Mouse (Mus musculus) ovary, postnatal 14 days (tissue): ENCODE results near the gene Tmem147.

ENCODE experiments used
- DNase-seq: peaks from one replicate; pipeline ENCODE4 v3.0.0; 2022; ENCODE audit warnings: low spot score

Gene Tmem147

DNA sequence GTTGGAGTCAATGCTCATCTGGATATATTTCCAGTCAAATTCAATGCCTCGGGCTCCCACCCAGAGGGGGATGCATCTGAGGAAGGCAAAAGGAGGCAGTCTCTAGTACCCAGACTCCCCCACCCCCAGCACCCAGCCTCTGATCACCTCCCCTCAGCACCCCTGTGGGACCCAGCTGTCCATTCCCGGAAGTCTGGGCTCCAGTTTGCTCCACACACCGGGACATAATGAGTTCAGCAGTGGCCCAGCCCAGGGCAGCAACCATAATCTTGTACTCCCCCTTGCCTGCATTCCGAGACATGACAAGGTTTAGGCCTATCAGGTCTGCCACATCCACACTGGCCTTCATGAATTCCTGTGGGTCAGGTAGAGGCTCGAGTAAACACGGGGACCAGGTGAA, 1.1 kb downstream of the Tmem147 start:
- DNase-seq = no peak

DNA sequence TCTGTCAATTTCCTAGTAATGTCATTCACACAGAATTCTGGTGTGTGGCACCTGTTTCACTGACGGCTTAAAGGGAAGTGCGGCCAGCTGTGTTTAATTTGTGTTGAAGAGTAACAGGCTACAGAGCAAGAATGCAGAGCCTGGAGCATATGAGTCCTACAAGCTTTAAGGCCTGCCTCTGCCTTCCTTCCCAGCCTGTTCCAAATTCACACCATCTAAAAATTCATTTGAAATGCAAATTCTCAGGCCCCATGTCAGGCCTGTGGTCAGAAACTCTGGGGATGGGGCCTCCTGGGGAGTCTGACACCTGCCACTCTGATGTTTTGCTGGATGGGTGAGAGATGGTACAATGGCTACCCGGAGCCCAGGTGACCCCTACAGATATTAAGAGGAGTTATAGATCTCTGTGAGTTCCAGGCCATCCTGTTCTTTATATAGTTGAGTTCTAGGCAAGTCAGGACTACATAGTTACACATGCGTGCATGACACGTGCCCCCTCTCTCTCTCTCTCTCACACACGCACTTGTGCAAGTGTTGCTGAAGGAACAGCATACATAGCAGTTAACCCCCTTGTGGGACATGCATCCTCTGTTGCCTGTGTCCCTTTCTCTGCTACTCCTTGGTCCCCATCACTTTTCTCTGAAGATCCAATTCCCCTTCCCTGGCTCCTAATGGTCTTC, 5.9 kb downstream of the Tmem147 start:
- DNase-seq = no peak

DNA sequence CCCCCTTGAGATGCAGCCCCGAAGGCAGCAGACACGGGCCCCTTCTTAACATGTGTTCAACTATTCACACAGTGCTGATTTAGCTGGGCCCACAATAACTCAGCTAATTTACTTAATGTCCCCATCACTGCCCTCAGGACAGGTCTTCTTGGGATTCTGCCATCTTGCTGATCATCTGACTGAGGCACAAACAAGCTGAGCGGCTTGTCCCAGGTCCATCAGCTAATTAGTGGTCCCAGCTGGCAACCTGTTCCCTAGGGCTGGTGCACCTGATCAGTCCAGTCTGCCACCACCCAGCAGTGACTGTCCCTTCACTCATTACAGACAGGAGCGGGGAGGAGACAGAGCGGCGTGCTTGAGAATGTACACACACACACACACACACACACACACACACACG, 8.1 kb downstream of the Tmem147 start:
- no peak for DNase-seq

DNA sequence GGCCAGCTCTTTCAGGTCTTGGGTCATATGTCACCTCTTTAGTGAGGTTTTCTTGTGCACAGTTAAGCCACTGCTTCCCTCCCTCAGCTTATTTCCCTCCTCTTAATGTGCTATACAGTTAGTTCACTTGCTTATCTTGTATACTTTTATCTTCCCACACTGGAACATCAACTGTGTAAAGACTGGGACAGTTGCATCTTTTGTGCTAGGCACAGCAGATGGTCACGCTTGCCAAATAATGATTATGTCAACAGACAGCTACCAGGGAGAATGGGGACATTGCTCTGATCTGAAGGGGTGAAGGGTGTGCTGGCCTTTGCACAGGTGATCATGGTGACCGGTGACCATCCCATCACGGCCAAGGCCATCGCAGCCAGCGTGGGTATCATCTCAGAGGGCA, 9.7 kb downstream of the Tmem147 start:
- DNase-seq = no peak

DNA sequence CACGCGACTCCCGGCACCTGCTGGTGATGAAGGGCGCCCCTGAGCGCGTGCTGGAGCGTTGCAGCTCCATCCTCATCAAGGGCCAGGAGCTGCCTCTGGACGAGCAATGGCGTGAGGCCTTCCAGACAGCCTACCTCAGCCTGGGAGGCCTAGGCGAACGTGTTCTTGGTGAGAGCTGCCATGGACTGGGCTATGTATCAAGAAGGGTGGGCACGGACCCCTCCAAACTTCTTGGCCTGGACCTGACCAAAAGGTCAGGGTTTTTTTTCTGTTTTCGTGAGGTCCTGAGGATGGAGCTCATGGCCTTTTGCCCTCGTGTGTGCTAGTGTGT, 11.7 kb downstream of the Tmem147 start:
- DNase-seq = no peak

DNA sequence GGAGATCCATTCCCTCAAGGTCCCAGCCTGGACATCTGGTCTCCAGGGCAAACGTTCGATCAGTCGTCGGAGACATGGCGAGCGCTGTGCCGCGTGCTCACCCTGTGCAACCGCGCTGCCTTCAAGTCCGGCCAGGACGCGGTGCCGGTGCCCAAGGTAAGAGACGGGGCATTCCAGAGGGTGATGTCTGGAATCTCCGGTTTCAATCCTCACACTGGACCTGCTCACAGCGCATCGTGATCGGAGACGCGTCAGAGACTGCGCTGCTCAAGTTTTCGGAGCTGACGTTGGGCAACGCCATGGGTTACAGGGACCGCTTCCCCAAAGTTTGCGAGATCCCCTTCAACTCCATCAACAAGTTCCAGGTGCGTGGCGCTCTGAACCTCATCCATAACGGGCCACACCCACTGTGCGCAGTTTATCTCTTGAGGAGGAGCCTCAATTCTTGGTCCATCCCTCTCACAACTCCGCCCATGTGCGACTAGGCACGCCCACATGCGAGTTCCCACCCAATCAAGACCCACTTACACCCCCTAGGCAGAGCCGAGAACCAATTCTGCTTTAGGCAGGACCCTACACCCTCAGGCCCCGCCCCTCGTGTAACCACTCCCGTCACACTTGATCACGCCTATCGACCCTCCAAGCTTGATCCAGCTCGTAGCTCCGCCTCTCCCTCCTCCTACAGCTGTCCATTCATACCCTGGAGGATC, 12.2 kb downstream of the Tmem147 start:
- peak; percentile 44 for DNase-seq

DNA sequence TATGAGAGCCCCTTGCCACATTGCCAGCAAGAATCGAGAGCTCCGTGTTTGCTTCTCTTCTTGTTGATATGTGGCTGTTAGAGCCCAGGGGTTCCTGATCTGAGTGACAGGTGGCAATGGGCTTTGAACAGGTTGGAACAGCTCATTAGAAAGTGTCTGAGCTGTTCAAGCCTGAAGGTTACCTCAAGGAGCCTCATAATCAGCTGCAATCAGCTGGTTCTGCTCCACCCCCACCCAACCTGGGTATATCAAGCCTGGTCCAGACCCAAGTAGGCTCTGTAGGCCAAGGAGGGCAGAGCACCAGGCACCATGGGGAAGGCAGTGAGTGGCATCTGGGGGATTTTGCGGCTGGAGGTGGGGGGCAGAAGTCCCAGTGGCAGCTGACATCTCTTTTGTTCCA, 17.4 kb downstream of the Tmem147 start, which contains the start of gene Atp4a:
Gene Atp4a (plus strand): TSS at position 268 of the 400 bp plus-strand sequence.
- no peak for DNase-seq

DNA sequence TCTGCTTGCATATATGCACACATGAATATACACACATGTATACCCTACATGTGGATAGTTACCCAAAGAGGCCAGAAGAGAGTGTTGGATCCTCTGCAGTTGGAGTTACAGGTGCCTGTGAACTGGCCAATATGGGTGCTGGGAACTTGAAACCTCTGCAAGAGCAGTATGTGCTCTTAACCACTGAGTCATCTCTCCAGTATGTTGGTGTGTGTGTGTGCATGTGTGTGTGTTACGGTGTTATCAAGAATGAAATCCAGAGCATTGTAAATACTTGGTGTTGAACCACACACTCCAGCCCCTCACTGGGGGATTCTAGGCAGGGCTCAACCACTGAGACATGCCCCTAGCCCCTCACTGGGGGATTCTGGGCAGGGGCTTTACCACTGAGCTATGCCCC, 21.9 kb downstream of the Tmem147 start:
- DNase-seq = no peak

DNA sequence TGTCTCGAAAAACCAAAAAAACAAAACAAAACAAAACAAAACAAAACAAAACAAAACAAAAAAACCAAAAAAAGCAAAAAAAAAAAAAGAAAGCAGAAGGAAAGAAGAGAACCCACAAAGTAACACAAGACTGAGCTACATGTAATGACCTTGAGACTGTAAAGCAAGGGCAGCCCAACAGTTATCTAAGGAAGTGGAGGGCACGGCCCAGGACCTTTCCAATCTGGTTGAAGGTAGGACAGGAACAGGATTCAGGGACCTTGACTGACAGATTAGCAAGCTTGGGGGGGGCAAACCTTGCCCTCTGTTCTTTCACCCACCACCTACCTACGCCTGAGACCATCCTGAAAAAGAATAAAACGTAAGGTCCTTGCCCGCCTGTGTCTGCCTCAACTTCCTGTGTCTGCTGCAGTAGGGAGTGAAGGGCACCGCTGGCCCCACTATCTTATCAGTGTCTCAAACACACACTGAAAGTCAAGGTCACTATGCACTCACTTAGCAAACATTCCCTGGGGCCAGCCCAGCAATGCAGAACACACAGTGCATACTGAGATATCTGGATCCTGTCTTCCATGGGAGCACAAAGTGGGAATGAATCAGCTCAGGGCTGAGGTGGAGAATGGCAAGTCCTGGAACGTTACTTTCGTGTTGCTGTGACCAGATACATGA, 23.0 kb downstream of the Tmem147 start:
- DNase-seq = no peak

DNA sequence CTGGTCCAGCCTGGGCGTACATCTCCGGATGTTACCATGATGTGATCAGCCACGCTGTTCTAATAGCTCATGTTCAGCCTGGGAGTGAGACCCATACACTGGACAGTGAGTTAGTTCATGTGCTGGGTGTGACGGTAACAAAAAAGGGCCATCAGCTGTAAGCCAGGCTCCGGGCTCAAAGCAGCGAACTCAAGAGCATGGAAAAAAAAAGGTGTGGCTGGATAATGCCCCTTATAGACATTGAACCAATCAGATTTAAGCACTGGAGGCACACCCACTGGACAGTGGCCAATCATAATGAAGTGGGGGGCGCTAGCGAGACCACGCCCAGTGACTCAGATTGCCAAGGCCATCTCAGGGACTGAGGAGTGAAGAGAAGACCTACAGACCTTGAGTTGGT, 30.8 kb downstream of the Tmem147 start, which contains the start of gene 2200002J24Rik:
Gene 2200002J24Rik (plus strand): TSS at position 338 of the 400 bp plus-strand sequence.
- DNase-seq = peak; percentile 24

DNA sequence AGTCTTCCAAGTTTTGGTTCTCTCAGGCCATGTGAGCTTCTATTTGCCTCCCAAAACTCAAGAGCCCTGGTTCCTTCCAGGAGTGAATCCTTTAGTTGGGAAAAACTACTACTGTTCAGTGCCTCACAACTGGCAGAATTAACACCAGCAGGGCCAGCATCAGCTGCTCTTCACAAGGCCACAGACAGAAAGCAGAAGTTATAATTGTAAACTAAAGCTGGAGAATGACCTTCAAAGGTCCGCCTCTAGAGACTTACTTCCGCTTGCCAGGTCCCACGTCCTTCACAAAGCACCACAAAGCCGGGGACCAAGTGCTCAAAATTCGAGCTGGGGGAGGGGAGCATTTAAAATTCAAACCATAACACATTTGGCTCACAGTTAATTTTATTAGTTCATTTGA, 31.2 kb downstream of the Tmem147 start:
- no peak for DNase-seq

DNA sequence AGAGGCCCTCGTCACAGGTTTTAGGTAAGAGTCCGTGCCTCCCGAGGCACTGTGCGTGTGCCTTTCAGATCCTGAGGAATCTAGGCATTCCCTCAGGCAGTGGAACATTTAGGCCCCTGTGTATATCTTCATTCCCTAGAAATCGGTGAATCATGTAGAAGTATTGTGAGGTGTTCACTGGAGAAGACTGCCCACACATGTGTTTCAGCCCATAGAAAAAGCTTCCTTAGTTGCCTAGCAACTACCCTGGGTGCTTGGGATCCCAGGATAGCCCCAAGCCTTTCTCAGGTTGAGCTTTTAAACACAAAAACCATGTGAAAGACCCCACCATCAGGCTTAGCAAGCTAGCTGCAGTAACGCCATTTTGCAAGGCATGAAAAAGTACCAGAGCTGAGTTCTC, 41.0 kb downstream of the Tmem147 start:
- DNase-seq = no peak

DNA sequence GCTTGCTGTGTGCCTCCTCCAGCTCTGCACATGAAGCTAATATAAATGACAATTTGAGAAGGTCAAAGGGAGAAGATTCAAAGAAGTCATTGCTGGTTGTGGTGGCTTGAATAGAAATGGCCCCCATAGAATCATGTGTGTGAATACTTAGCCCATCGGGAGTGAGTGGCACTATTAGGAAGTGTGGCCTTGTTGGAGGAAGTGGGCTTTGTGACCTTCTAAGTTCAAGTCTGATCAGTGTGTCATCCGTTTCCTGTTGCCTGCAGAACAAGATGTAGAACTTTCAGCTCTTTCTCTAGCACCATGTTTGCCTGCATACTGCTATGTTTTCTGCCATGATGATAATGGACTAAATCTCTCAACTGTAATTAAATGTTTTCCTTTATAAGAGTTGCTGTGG, 45.9 kb downstream of the Tmem147 start:
- no peak for DNase-seq

DNA sequence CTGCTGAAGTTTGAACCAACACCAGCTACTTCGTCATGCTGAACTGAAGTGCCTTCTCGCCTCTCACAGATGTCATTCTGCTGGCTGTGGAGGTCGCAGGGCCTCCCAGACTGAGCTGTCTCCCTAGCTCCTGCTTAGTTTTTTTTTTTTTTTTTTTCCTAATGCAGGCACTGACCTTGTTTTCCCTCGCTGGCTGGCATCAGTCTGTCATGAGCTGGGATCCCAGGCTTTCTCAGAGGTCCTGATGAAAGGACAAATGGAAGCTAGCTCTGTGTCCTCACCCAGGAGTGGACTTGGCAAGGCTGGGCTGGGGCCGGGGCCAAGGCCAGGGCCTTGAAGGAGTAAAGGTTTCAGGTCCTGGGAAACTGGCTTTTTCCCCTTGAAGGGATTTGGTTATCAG, 47.4 kb downstream of the Tmem147 start:
- no peak for DNase-seq

DNA sequence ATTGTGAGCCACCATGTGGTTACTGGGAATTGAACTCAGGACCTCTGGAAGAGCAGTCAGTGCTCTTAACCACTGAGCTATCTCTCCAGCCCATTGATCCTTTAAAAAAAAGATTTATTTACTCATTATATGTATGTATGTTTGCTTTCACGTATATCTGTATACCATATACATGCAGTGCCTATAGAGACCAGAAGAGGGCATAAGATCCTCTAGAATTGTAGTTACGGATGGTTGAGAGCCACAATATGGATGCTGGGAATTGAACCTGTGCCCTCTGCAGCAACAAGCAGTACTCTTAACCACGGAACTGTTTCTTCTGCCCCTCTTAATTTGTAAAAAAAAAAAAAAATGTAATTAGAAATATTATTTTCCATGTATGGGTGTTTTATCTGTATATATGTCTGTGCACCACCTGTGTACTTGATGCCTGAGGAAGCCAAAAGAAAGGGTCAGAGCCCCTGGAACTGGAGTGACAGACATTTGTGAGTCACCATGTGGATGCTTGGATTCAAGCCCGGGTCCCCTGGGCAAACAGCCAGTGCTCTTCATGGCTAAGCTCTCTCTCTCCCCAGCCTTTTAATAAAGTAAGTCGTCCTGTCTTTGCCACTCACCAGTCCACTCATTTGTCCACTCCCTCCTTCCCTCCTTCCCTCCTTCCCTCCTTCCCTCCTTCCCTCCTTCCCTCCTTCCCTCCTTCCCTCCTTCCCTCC, 50.9 kb downstream of the Tmem147 start:
- DNase-seq = no peak
